Mouse (Mus musculus): ENCODE data around the gene Wnt10b. TPM values are rescaled to one million over a fixed set of nuclear protein-coding genes. Genes with fewer than 3 reads are reported as not detected.
"Not testable (repeated sequence)": the region's sequence is repeated elsewhere in the genome, so short reads cannot be mapped to it uniquely, and the experiment has no call there.

Wnt10b gene
- polyA plus RNA-seq (2014; fragmentation: Nextera tagmentation; extraction: Ambion mirVana), result 0.30 and 0.40 TPM in 2 replicates

DNA sequence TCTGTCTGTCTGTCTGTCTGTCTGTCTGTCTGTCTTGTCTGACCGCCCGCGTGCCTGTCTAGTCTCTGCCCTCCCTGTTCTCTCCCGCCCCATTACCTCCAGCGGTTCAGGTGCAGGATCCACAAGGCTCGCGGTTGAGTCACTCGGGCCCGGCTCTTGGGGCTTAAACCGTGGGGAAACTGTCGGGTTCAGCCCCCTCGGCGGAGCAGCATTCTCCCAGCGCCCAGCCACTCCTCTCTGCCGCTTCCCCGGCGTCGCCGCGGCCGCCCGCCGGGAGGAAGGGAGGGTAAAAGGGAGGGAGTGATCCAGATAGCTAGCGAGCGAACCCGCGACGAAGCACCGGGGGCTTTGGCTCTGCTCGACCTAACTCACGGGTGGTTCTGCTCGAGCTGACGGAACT is at the start of gene Wnt10b:
Gene Wnt10b (minus strand): TSS at position 389 of the 400 bp plus-strand sequence.
- H3K36me3 ChIP-seq (ENCODE audit: control insufficient read depth, insufficient read depth, low read length), result no peaks in the 10 kb centered on the region
- peaks cover 16% of the 10 kb centered on the region for H3K4me1 ChIP-seq (ENCODE audit: control insufficient read depth, insufficient read depth, low read length)
- H3K27ac ChIP-seq (ENCODE audit: low read depth, low read length), result no peak within 1 kb of the TSS
- peak within 1 kb of the TSS; percentile 5; the same call in 1 of the 2 replicates for H3K4me2 ChIP-seq
- no peak within 1 kb of the TSS; the same call in none of the 2 replicates for H3K4me3 ChIP-seq (ENCODE audit: low read depth, low read length)
- H3K9ac ChIP-seq (ENCODE audit: low read length), result no peak within 1 kb of the TSS
- H3K27me3 ChIP-seq (ENCODE audit: control insufficient read depth, insufficient read depth, low read length), result peaks cover 97% of the 10 kb centered on the region
- no peaks in the 10 kb centered on the region for H3K9me3 ChIP-seq (ENCODE audit: control insufficient read depth, low read length)
- ATAC-seq (ENCODE audit: low FRiP score) (no peak), DNase-seq (ENCODE audit: low spot score, missing footprints) (peak; percentile 93)
- 1% methylated on average over 33 of the region's 33 CpGs for WGBS

DNA sequence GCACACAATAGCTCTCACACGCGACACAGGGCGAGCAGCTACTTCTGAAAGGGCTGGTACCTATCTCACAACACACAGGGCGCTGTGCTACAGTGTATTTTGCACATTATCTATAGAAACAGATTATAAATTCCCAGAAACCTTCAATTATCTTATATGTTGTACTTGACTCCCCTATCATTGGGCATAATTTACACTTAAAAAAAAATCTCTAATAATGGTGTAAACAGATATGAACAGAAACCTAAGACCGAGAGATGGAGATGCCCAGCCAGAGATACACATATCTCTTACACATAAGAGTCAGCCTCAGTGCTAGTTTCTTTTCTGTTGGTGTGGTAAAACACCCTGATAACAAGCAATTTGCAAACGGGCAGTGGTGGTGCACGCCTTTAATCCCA is 49.7 kb upstream of the Wnt10b start:
- no peak for DNase-seq (ENCODE audit: low spot score, missing footprints)
- Histone ChIP-seq H3K4me3 (ENCODE audit: low read depth, low read length) (no peak overlapping the region), H3K4me1 (ENCODE audit: control insufficient read depth, insufficient read depth, low read length) (peaks cover 3% of the 10 kb centered on the region), H3K36me3 (ENCODE audit: control insufficient read depth, insufficient read depth, low read length) (peaks cover 2% of the 10 kb centered on the region), H3K27me3 (ENCODE audit: control insufficient read depth, insufficient read depth, low read length) (no peaks in the 10 kb centered on the region), H3K9me3 (ENCODE audit: control insufficient read depth, low read length) (no peaks in the 10 kb centered on the region), H3K9ac (ENCODE audit: low read length) (no peak overlapping the region), H3K4me2 (no peak overlapping the region), H3K27ac (ENCODE audit: low read depth, low read length) (no peak overlapping the region)
- no peak for ATAC-seq (ENCODE audit: low FRiP score)
- WGBS, result 90% methylated on average over 7 of the region's 7 CpGs

DNA sequence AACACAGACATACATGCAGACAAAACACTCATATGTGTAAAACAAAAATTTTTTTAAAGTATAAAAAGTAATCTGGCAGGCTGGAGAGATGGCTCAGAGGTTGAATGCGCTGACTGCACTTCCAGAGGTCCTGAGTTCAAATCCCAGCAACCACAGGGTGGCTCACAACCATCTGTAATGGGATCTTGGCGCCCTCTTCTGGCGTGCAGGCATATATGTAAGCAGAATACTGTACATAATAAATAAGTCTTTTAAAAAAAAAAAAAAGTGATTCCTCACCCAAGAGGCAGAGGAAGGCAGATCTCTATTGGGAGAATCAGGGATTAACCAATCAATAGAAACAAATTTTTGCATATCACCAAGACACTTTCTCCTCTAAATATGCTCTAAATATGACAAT is 45.5 kb upstream of the Wnt10b start:
- H3K4me3 ChIP-seq (ENCODE audit: low read depth, low read length), result no peak overlapping the region
- DNase-seq (ENCODE audit: low spot score, missing footprints), result no peak
- H3K27me3 ChIP-seq (ENCODE audit: control insufficient read depth, insufficient read depth, low read length), result no peaks in the 10 kb centered on the region
- 73% methylated on average over 3 of the region's 3 CpGs for WGBS
- ATAC-seq (ENCODE audit: low FRiP score), result no peak
- H3K9me3 ChIP-seq (ENCODE audit: control insufficient read depth, low read length), result no peaks in the 10 kb centered on the region
- H3K4me2 ChIP-seq, result no peak overlapping the region
- H3K36me3 ChIP-seq (ENCODE audit: control insufficient read depth, insufficient read depth, low read length), result peaks cover 2% of the 10 kb centered on the region
- no peaks in the 10 kb centered on the region for H3K4me1 ChIP-seq (ENCODE audit: control insufficient read depth, insufficient read depth, low read length)
- no peak overlapping the region for H3K9ac ChIP-seq (ENCODE audit: low read length)
- no peak overlapping the region for H3K27ac ChIP-seq (ENCODE audit: low read depth, low read length)

DNA sequence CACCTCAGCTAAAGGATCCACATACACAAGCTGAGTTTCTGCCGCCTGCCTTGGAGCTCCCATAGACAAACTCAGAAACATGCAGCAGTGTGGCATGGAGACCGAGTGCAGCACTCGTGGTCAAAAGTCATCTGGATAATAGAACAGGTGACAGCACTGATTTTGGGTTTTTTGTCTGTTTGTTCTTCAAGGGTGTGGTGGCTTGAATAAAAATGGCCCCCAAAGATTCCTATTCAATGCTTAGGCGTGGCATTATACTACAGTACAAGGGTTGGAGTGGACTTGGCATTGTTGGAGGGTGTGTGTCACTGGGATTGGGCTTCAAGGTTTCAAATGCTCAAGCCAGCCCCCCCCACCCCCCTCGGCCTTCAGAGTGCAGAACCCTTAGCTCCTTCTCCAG is 44.2 kb upstream of the Wnt10b start:
- no peaks in the 10 kb centered on the region for H3K9me3 ChIP-seq (ENCODE audit: control insufficient read depth, low read length)
- ATAC-seq (ENCODE audit: low FRiP score), result no peak
- DNase-seq (ENCODE audit: low spot score, missing footprints), result no peak
- peaks cover 2% of the 10 kb centered on the region for H3K36me3 ChIP-seq (ENCODE audit: control insufficient read depth, insufficient read depth, low read length)
- no peaks in the 10 kb centered on the region for H3K4me1 ChIP-seq (ENCODE audit: control insufficient read depth, insufficient read depth, low read length)
- 93% methylated on average over 5 of the region's 5 CpGs for WGBS
- no peaks in the 10 kb centered on the region for H3K27me3 ChIP-seq (ENCODE audit: control insufficient read depth, insufficient read depth, low read length)
- H3K4me3 ChIP-seq (ENCODE audit: low read depth, low read length), result no peak overlapping the region
- H3K27ac ChIP-seq (ENCODE audit: low read depth, low read length), result no peak overlapping the region
- no peak overlapping the region for H3K4me2 ChIP-seq
- H3K9ac ChIP-seq (ENCODE audit: low read length), result no peak overlapping the region

- H3K4me3 ChIP-seq (ENCODE audit: low read depth, low read length), result no peak overlapping the region
- no peak for ATAC-seq (ENCODE audit: low FRiP score)
- H3K27me3 ChIP-seq (ENCODE audit: control insufficient read depth, insufficient read depth, low read length), result no peaks in the 10 kb centered on the region
- no peak overlapping the region for H3K27ac ChIP-seq (ENCODE audit: low read depth, low read length)
- no peaks in the 10 kb centered on the region for H3K4me1 ChIP-seq (ENCODE audit: control insufficient read depth, insufficient read depth, low read length)
- no peak overlapping the region for H3K9ac ChIP-seq (ENCODE audit: low read length)
- H3K9me3 ChIP-seq (ENCODE audit: control insufficient read depth, low read length), result no peaks in the 10 kb centered on the region
- WGBS, result 24% methylated on average over 10 of the region's 10 CpGs
- H3K4me2 ChIP-seq, result no peak overlapping the region
- peaks cover 2% of the 10 kb centered on the region for H3K36me3 ChIP-seq (ENCODE audit: control insufficient read depth, insufficient read depth, low read length)
- no peak for DNase-seq (ENCODE audit: low spot score, missing footprints)
These were observed 43.5 kb upstream of the Wnt10b start for GRCm38 (mm10) chr15:98821403-98821802.

DNA sequence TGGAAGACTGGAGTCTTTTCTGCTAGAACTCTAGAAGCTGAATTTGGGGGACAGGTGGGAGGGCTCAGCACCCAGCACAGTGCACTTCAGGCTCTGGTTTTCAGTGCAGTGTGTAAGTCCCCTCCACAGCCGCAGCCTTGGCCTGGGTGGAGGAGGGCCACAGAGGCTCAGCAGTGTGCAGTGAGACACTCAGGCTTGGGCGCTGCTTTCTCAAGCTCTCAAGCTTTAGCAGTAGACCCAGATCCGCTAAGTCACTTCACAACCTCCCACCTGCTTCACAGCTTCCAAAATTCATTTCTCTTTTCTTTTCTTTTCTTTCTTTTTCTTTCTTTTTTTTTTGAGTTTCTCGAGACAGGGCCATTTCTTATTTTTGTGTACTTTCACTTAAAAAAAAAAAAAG is 43.0 kb upstream of the Wnt10b start:
- Histone ChIP-seq H3K4me3 (ENCODE audit: low read depth, low read length) (no peak overlapping the region), H3K27me3 (ENCODE audit: control insufficient read depth, insufficient read depth, low read length) (no peaks in the 10 kb centered on the region), H3K9me3 (ENCODE audit: control insufficient read depth, low read length) (no peaks in the 10 kb centered on the region), H3K4me1 (ENCODE audit: control insufficient read depth, insufficient read depth, low read length) (no peaks in the 10 kb centered on the region), H3K36me3 (ENCODE audit: control insufficient read depth, insufficient read depth, low read length) (peaks cover 2% of the 10 kb centered on the region), H3K4me2 (no peak overlapping the region), H3K27ac (ENCODE audit: low read depth, low read length) (no peak overlapping the region), H3K9ac (ENCODE audit: low read length) (no peak overlapping the region)
- DNase-seq (ENCODE audit: low spot score, missing footprints) (no peak), ATAC-seq (ENCODE audit: low FRiP score) (no peak)
- 87% methylated on average over 4 of the region's 4 CpGs for WGBS

GRCm38 (mm10) chr15:98818171-98818570 is 40.2 kb upstream of the Wnt10b start:
- ATAC-seq (ENCODE audit: low FRiP score) (no peak), DNase-seq (ENCODE audit: low spot score, missing footprints) (no peak)
- no peaks in the 10 kb centered on the region for H3K9me3 ChIP-seq (ENCODE audit: control insufficient read depth, low read length)
- H3K27me3 ChIP-seq (ENCODE audit: control insufficient read depth, insufficient read depth, low read length), result no peaks in the 10 kb centered on the region
- H3K36me3 ChIP-seq (ENCODE audit: control insufficient read depth, insufficient read depth, low read length), result peaks cover 3% of the 10 kb centered on the region
- no peak overlapping the region for H3K4me2 ChIP-seq
- no peak overlapping the region for H3K9ac ChIP-seq (ENCODE audit: low read length)
- no peaks in the 10 kb centered on the region for H3K4me1 ChIP-seq (ENCODE audit: control insufficient read depth, insufficient read depth, low read length)
- 90% methylated on average over 7 of the region's 7 CpGs for WGBS
- H3K27ac ChIP-seq (ENCODE audit: low read depth, low read length), result no peak overlapping the region
- no peak overlapping the region for H3K4me3 ChIP-seq (ENCODE audit: low read depth, low read length)

- no peak for ATAC-seq (ENCODE audit: low FRiP score)
- Histone ChIP-seq H3K4me3 (ENCODE audit: low read depth, low read length) (no peak overlapping the region), H3K9ac (ENCODE audit: low read length) (no peak overlapping the region), H3K4me1 (ENCODE audit: control insufficient read depth, insufficient read depth, low read length) (peaks cover 6% of the 10 kb centered on the region), H3K36me3 (ENCODE audit: control insufficient read depth, insufficient read depth, low read length) (peaks cover 4% of the 10 kb centered on the region), H3K9me3 (ENCODE audit: control insufficient read depth, low read length) (no peaks in the 10 kb centered on the region), H3K4me2 (no peak overlapping the region), H3K27me3 (ENCODE audit: control insufficient read depth, insufficient read depth, low read length) (peaks cover 22% of the 10 kb centered on the region), H3K27ac (ENCODE audit: low read depth, low read length) (no peak overlapping the region)
- no peak for DNase-seq (ENCODE audit: low spot score, missing footprints)
- 85% methylated on average over 20 of the region's 20 CpGs for WGBS
These were observed 34.9 kb upstream of the Wnt10b start for GRCm38 (mm10) chr15:98812741-98813424.

GRCm38 (mm10) chr15:98810212-98810611 is 32.3 kb upstream of the Wnt10b start:
- WGBS, result 73% methylated on average over 6 of the region's 6 CpGs
- peaks cover 48% of the 10 kb centered on the region for H3K27me3 ChIP-seq (ENCODE audit: control insufficient read depth, insufficient read depth, low read length)

More at GRCm38 (mm10) chr15:98810212-98810611, 32.3 kb upstream of the Wnt10b start:
- H3K36me3 ChIP-seq (ENCODE audit: control insufficient read depth, insufficient read depth, low read length); ATAC-seq (ENCODE audit: low FRiP score); H3K27ac ChIP-seq (ENCODE audit: low read depth, low read length); DNase-seq (ENCODE audit: low spot score, missing footprints); H3K4me3 ChIP-seq (ENCODE audit: low read depth, low read length); H3K9me3 ChIP-seq (ENCODE audit: control insufficient read depth, low read length); H3K4me2 ChIP-seq; H3K9ac ChIP-seq (ENCODE audit: low read length): not testable (repeated sequence)
- peaks cover 19% of the 10 kb centered on the region for H3K4me1 ChIP-seq (ENCODE audit: control insufficient read depth, insufficient read depth, low read length)
